Mouse (Mus musculus): ENCODE data around the gene Hsdl1. TPM values are rescaled to one million over a fixed set of nuclear protein-coding genes. Genes with fewer than 3 reads are reported as not detected.

Gene Hsdl1
- total RNA-seq, 4 experiments from 2014 or later: 43.8 to 51.8 (median 49.7) TPM

DNA sequence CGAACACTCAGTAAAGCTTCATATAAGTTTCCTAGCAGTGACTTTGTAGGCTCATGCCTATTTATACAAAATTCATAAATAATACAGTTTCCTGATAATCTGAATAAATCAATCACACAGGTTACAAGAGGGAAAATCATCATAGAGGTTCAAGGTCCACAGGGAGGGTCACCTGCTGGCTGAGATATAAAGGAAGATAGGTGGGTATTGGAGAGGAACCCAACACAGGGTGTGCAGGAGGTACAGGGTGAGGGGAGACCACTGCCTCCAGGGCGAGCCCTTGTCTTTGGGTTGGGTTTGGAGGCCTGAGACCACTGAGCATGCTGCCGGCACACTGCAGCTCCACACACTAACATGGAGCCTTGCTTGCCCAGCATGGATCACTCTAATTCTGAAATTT, 43.6 kb downstream of the Hsdl1 start:
- no peak for DNase-seq (ENCODE audit: low spot score in 2 of 2)

DNA sequence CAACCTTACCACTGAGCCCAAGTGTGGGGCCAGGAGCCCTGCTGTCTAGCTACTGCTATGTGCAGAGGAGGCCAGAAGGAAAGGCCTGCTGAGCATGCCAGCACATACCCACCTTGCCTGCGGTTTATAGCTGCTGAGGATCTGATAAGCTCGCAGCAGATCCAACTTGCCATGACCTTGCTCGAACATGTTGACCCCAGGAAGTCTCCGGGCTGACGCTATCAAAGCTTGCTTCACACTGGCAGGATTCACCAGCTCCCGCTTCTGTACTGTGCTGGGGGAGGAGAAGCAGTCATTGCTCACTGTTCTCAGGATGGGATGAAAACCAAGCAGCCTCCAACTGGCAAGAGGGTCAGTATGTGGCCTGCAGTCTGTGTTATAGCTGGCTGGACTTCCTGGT, 44.0 kb downstream of the Hsdl1 start:
- DNase-seq (ENCODE audit: low spot score in 2 of 2): no peak

DNA sequence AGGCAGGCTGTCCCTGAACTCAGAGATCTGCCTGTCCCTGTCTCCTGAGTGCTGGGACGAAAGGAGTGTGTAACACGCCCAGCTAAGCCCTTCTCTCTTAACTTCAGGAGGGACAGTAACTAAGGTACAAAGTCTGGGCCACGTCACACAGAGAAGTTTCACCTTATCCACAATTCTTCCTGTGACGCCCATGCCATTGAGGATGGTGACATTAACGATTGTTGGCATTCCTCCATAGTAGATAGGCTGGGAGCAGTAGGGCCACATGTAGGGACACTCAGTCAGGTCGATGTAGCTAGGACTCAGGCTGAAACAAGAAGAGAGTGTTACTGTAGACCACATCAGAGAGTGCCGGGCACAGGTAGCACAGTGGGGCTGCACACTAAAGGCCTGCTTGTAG, 46.2 kb downstream of the Hsdl1 start:
- no peak for DNase-seq (ENCODE audit: low spot score in 2 of 2)

DNA sequence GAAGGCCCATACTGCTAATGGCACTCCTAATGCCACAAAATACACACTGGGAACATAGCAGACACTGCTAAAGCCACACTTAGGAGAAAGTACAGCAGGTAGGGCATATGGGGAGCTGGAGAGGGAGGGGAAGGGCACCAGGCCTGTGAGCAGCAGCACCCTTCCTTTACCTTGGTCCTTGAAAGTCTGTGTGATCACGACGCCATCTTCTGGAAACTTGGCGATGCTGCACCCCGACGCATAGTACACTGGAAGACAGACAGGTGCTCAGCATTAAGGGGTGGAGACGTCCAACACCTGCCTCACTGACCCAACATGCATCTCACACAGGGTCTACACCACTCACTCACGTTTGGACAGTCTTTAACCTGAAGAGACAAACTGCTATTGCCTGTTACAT, 54.9 kb downstream of the Hsdl1 start:
- DNase-seq (ENCODE audit: low spot score in 2 of 2): no peak

DNA sequence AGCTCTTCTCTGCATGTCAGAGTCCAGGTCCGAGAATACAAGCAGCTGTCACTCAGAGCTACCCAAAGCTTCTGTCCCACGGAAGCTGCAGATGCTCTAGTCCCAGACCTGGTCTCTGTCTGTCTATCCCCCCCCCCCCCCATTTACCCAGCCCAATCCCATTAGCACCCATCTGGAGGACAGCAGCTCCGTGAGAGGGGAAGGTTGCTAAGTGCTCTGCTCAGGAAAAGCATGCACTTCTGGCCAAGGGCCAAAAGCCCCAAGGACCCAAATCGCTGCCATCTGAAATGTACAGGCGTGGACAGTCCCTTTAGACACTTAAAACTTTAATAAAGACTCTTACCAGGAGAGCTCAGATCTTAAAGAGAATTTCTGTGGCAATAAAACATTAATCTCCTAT, 58.3 kb downstream of the Hsdl1 start:
- no peak for DNase-seq (ENCODE audit: low spot score in 2 of 2)

DNA sequence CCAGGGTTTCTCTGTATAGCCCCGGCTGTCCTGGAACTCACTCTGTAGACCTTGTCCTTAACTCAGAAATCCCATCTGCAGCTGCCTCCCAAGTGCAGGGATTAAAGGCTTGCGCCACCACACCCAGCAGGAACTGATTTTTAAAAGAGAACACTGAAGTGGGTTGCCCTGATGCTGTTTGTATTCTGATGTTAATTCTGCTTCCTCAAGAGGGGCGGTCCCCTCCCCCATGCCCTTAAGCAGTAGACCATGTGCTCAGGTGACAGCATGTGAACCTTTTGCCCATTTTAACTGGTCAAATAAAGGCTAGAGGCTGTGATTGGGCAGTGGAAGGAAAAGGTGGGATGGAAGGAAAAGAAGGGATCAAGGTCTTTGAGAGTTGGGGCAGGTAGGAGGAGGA, 59.2 kb downstream of the Hsdl1 start:
- no peak for DNase-seq (ENCODE audit: low spot score in 2 of 2)

DNA sequence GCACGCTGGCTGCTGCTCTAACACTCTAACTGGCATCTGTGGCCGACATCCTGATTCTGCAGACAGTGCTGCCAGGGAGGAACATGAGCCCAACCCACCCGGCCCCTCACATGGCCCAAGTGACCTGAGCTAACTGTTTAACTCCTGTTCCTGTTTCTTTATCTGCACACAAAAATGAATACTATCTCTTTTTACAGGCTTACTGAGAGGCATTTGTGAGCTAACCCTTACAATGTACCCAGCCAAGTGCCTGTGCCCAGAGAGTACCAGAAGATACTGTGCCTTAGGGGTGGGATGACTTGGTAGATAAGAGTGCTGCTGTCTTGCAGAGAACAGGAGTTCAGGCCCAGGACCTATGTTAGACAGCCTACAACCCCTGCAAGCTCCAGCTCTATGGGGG, 60.0 kb downstream of the Hsdl1 start:
- no peak for DNase-seq (ENCODE audit: low spot score in 2 of 2)

DNA sequence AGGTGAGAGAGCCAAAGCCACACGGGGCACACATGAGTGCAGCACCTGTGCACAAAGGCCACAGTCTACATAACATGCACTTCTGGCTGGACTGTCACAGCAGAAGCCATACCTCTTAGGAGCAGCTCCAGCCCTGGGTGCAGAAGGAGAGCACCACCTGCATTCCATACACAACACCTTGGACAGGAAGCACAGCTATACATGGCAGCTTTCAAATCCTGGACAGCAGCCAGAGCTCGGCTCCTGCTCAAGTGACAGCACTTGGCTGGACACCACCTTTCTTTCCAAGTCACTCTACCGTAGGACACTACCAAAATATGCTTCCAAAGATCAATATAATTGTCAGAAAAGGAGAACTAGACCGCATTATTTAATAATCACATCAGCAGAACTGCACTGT, 61.6 kb downstream of the Hsdl1 start:
- DNase-seq (ENCODE audit: low spot score in 2 of 2): no peak

Other genes with a start within 250 kb of the Hsdl1 start
- 100 to 1,000 TPM; 307 to 316 (median 311) TPM for gene Hsbp1, start 230.7 kb downstream of the Hsdl1 start, total RNA-seq (2022)
- gene Mlycd, start 180.3 kb downstream of the Hsdl1 start, total RNA-seq (2022): 10 to 100 TPM; 26.3 to 28.5 (median 27.2) TPM
- gene Osgin1, start 141.1 kb downstream of the Hsdl1 start, total RNA-seq (2022): 1 to 10 TPM in 2 of 4 experiments, under 1 TPM in 2; 0.22 to 1.2 (median 0.91) TPM
- gene Necab2, start 128.5 kb downstream of the Hsdl1 start, total RNA-seq (2022): 100 to 1,000 TPM; 104 to 119 (median 115) TPM
- gene Slc38a8, start 73.5 kb downstream of the Hsdl1 start, total RNA-seq (2022): under 1 TPM in 3 of 4 experiments, not detected in 1; 0.23 to 0.41 (median 0.40) TPM
- 10 to 100 TPM; 75.6 to 83.8 (median 80.9) TPM for gene Mbtps1, start 16.4 kb downstream of the Hsdl1 start, total RNA-seq (2022)
- gene Dnaaf1, start 52 bp upstream of the Hsdl1 start, total RNA-seq (2022): under 1 TPM; 0.13 to 0.43 (median 0.17) TPM
- 10 to 100 TPM; 10.7 to 11.8 (median 11.5) TPM for gene Taf1c, start 30.0 kb upstream of the Hsdl1 start, total RNA-seq (2022)
- gene Adad2, start 37.6 kb upstream of the Hsdl1 start, total RNA-seq (2022): 1 to 10 TPM in 2 of 4 experiments, under 1 TPM in 2; 0.33 to 1.1 (median 0.71) TPM
- 1 to 10 TPM; 1.7 to 3.8 (median 2.8) TPM for gene Kcng4, start 60.5 kb upstream of the Hsdl1 start, total RNA-seq (2022)
- 1 to 10 TPM; 5.9 to 7.8 (median 7.0) TPM for gene Wfdc1, start 91.2 kb upstream of the Hsdl1 start, total RNA-seq (2022)
- 1 to 10 TPM; 1.9 to 2.4 (median 2.2) TPM for gene Atp2c2, start 124.8 kb upstream of the Hsdl1 start, total RNA-seq (2022)
- gene Tldc1, start 203.2 kb upstream of the Hsdl1 start, total RNA-seq (2022): 10 to 100 TPM; 12.5 to 15.9 (median 15.5) TPM

All from layer of hippocampus, adult 8-10 months (tissue).